Mouse (Mus musculus): ENCODE results near the gene Cd3d. TPM values are rescaled to one million over a fixed set of nuclear protein-coding genes. Genes with fewer than 3 reads are reported as not detected.

The Cd3d gene
- total and polyA plus RNA-seq, 2 experiments, result 0.09 to 0.37 TPM

DNA sequence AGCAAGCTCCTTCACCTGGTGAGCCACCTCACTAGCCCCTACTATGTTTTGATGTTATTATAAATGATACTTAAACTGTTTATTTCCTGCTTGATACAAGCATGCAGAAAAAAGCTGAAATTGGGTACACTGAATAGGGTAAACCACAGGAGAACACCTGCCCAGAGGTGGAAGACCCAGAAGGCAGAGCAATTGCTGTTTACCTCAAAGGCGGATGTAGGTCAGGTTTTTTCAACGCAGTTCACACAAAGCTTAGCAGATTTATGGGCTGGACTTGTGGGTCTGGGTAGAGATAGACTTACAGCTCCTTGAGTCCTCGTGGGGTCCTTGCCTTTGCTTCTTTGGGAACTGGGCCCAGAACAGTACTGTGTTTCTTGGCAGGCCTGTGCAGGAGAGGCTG is 34.3 kb downstream of the Cd3d start:
- Histone ChIP-seq H3K4me1 (ENCODE audit: control insufficient read depth, insufficient read depth, low read length) (no peaks in the 10 kb centered on the region), H3K9ac (ENCODE audit: low read depth, low read length) (no peak overlapping the region), H3K4me3 (ENCODE audit: insufficient read depth, low read depth, low read length) (no peak overlapping the region), H3K79me2 (ENCODE audit: control insufficient read depth, insufficient read depth, low read length) (no peaks in the 10 kb centered on the region), H3K27ac (replicated peaks; ENCODE audit: insufficient read depth, low read depth, low read length) (no peak overlapping the region), H3K27me3 (ENCODE audit: control insufficient read depth, insufficient read depth, low read length) (no peaks in the 10 kb centered on the region), H3K36me3 (ENCODE audit: control insufficient read depth, insufficient read depth, low read length) (no peaks in the 10 kb centered on the region)
- WGBS, result 75% methylated on average over 3 of the region's 3 CpGs
- TF ChIP-seq CTCF (IDR thresholded peaks at IDR 0.05; ENCODE audit: low read depth, low read length), result no peak
- TF ChIP-seq POLR2A (IDR thresholded peaks at IDR 0.05; ENCODE audit: extremely low read depth, insufficient read depth, low read length), result no peak
- no peak for DNase-seq (ENCODE audit: extremely low read depth, low read depth, low spot score)

DNA sequence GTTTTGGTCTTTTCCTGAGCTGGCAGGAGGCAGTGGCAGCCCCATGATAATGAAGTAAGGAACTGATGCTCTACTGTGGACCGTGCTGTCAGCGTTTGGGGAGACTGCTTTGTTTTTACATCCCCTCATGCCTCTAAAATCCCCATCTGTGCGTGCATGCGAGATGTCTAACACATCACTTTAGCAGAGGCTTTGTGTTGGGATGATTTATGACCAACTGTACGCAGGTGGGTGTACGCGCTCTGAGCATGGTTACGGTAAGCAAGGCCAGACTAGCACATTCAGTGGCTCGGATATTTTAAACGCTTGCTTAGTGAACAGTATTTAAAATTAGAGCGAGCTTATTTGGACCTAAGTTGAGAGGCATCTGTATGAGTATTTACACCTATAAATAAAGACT is 36.4 kb downstream of the Cd3d start:
- no peak for DNase-seq (ENCODE audit: extremely low read depth, low read depth, low spot score)
- TF ChIP-seq POLR2A (IDR thresholded peaks at IDR 0.05; ENCODE audit: extremely low read depth, insufficient read depth, low read length) (no peak), CTCF (IDR thresholded peaks at IDR 0.05; ENCODE audit: low read depth, low read length) (no peak)
- H3K4me1 ChIP-seq (ENCODE audit: control insufficient read depth, insufficient read depth, low read length), result no peaks in the 10 kb centered on the region
- H3K9ac ChIP-seq (ENCODE audit: low read depth, low read length), result no peak overlapping the region
- no peaks in the 10 kb centered on the region for H3K27me3 ChIP-seq (ENCODE audit: control insufficient read depth, insufficient read depth, low read length)
- no peaks in the 10 kb centered on the region for H3K79me2 ChIP-seq (ENCODE audit: control insufficient read depth, insufficient read depth, low read length)
- 87% methylated on average over 11 of the region's 11 CpGs for WGBS
- no peaks in the 10 kb centered on the region for H3K36me3 ChIP-seq (ENCODE audit: control insufficient read depth, insufficient read depth, low read length)
- H3K4me3 ChIP-seq (ENCODE audit: insufficient read depth, low read depth, low read length), result no peak overlapping the region
- H3K27ac ChIP-seq (replicated peaks; ENCODE audit: insufficient read depth, low read depth, low read length), result no peak overlapping the region

DNA sequence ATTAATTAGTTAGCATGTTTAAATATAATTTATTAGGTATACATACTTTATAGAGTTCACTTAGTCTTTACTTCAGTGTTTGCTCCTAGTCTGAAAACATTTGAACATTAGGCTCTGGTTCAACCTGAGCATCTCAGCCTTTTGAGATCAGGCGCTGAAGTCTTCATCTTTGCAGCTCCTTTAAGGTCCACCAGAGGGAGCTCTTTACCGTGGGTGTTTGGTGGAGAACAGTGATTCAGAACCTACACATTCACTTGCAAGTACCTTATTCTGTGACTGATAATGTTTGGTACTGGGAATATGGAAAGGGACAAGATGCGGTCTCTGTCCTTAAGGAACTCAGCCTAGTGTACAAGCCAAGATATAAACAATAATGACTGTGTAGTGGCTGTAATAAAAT is 41.2 kb downstream of the Cd3d start:
- no peaks in the 10 kb centered on the region; the same call in 1 of the 2 replicates for H3K4me1 ChIP-seq (ENCODE audit: control insufficient read depth, insufficient read depth, low read length)
- H3K79me2 ChIP-seq (ENCODE audit: control insufficient read depth, insufficient read depth, low read length), result no peaks in the 10 kb centered on the region
- no peaks in the 10 kb centered on the region for H3K36me3 ChIP-seq (ENCODE audit: control insufficient read depth, insufficient read depth, low read length)
- H3K9ac ChIP-seq (ENCODE audit: low read depth, low read length), result no peak overlapping the region
- peak; percentile 69 for DNase-seq (ENCODE audit: extremely low read depth, low read depth, low spot score)
- TF ChIP-seq POLR2A (IDR thresholded peaks at IDR 0.05; ENCODE audit: extremely low read depth, insufficient read depth, low read length) (no peak), CTCF (IDR thresholded peaks at IDR 0.05; ENCODE audit: low read depth, low read length) (peak; percentile 53)
- no peaks in the 10 kb centered on the region for H3K27me3 ChIP-seq (ENCODE audit: control insufficient read depth, insufficient read depth, low read length)
- no peak overlapping the region for H3K27ac ChIP-seq (replicated peaks; ENCODE audit: insufficient read depth, low read depth, low read length)
- H3K4me3 ChIP-seq (ENCODE audit: insufficient read depth, low read depth, low read length), result no peak overlapping the region
- 9% methylated on average over 3 of the region's 3 CpGs for WGBS

DNA sequence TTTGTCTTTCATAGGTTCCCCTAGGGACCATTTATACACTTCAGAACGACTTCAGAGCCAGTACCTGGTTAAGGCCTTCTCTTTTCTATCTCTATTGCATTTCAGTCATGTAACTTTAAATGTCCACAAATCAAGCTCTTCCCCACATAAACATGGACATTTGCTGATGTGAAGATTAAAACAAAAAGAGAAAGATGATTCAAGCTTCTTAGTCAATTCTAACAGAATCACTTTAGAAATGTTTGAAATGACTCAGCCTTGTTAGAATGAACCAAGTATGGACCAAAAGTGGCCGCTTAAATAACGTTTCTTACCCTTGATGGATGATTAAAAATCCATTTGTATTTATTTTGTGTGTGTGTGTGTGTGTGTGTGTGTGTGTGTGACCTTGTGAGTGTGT is 42.1 kb downstream of the Cd3d start:
- no peaks in the 10 kb centered on the region for H3K27me3 ChIP-seq (ENCODE audit: control insufficient read depth, insufficient read depth, low read length)
- no peak for DNase-seq (ENCODE audit: extremely low read depth, low read depth, low spot score)
- H3K36me3 ChIP-seq (ENCODE audit: control insufficient read depth, insufficient read depth, low read length), result no peaks in the 10 kb centered on the region
- no peaks in the 10 kb centered on the region; the same call in 1 of the 2 replicates for H3K4me1 ChIP-seq (ENCODE audit: control insufficient read depth, insufficient read depth, low read length)
- H3K9ac ChIP-seq (ENCODE audit: low read depth, low read length), result no peak overlapping the region
- no peak overlapping the region for H3K27ac ChIP-seq (replicated peaks; ENCODE audit: insufficient read depth, low read depth, low read length)
- 66% methylated on average over 3 of the region's 3 CpGs for WGBS
- no peak for TF ChIP-seq POLR2A (IDR thresholded peaks at IDR 0.05; ENCODE audit: extremely low read depth, insufficient read depth, low read length)
- no peak for TF ChIP-seq CTCF (IDR thresholded peaks at IDR 0.05; ENCODE audit: low read depth, low read length)
- H3K4me3 ChIP-seq (ENCODE audit: insufficient read depth, low read depth, low read length), result no peak overlapping the region
- H3K79me2 ChIP-seq (ENCODE audit: control insufficient read depth, insufficient read depth, low read length), result no peaks in the 10 kb centered on the region

DNA sequence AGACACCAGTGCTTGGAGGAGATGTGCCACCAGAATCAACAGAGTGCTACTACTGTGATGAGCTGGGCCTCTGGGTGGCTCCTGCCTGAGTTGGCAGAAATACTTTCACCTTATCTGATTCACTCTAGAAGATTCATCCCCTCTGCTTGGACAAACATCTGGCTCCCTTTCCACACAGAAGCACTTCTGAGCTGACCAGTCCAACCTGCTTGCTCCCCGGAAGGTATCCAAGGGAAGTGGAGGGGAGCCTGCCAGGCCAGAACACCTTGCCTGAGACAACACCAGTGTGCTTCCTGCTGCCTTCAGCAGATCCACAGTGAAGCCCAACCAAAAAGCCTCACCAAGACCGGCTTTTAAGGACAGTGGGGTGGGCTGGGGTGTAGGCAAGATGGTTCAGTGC is 42.6 kb downstream of the Cd3d start:
- H3K4me1 ChIP-seq (ENCODE audit: control insufficient read depth, insufficient read depth, low read length), result no peaks in the 10 kb centered on the region; the same call in 1 of the 2 replicates
- no peaks in the 10 kb centered on the region for H3K36me3 ChIP-seq (ENCODE audit: control insufficient read depth, insufficient read depth, low read length)
- no peak overlapping the region for H3K4me3 ChIP-seq (ENCODE audit: insufficient read depth, low read depth, low read length)
- TF ChIP-seq POLR2A (IDR thresholded peaks at IDR 0.05; ENCODE audit: extremely low read depth, insufficient read depth, low read length), result no peak
- TF ChIP-seq CTCF (IDR thresholded peaks at IDR 0.05; ENCODE audit: low read depth, low read length), result no peak
- DNase-seq (ENCODE audit: extremely low read depth, low read depth, low spot score), result peak; percentile 12
- H3K27me3 ChIP-seq (ENCODE audit: control insufficient read depth, insufficient read depth, low read length), result no peaks in the 10 kb centered on the region
- H3K9ac ChIP-seq (ENCODE audit: low read depth, low read length), result no peak overlapping the region
- 80% methylated on average over 2 of the region's 2 CpGs for WGBS
- H3K27ac ChIP-seq (replicated peaks; ENCODE audit: insufficient read depth, low read depth, low read length), result no peak overlapping the region
- no peaks in the 10 kb centered on the region for H3K79me2 ChIP-seq (ENCODE audit: control insufficient read depth, insufficient read depth, low read length)

DNA sequence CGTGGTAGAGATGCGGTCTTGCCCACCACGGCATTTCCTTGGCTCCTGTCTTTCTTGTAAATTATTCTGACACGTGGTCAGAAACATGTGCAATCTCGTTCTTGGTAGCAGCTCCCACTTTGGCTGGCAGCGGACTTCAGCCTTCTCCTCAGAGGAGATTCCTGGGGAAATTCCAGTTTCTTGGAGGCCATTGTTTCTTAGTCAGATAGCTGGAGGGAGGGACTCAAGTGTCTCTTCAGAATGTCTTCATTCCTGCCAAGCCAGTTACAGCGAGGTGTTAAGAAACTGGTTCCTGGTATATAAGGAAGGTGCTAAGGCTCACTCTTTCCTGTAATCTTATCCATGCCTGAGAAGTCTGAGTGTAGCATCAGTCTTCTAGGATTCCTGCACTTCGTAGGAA is 45.8 kb downstream of the Cd3d start:
- no peak for TF ChIP-seq CTCF (IDR thresholded peaks at IDR 0.05; ENCODE audit: low read depth, low read length)
- no peak for TF ChIP-seq POLR2A (IDR thresholded peaks at IDR 0.05; ENCODE audit: extremely low read depth, insufficient read depth, low read length)
- no peaks in the 10 kb centered on the region for H3K79me2 ChIP-seq (ENCODE audit: control insufficient read depth, insufficient read depth, low read length)
- no peak overlapping the region for H3K4me3 ChIP-seq (ENCODE audit: insufficient read depth, low read depth, low read length)
- WGBS, result 85% methylated on average over 8 of the region's 8 CpGs
- no peak overlapping the region for H3K9ac ChIP-seq (ENCODE audit: low read depth, low read length)
- DNase-seq (ENCODE audit: extremely low read depth, low read depth, low spot score), result no peak
- H3K4me1 ChIP-seq (ENCODE audit: control insufficient read depth, insufficient read depth, low read length), result peaks cover 15% of the 10 kb centered on the region
- no peaks in the 10 kb centered on the region for H3K27me3 ChIP-seq (ENCODE audit: control insufficient read depth, insufficient read depth, low read length)
- H3K27ac ChIP-seq (replicated peaks; ENCODE audit: insufficient read depth, low read depth, low read length), result no peak overlapping the region
- no peaks in the 10 kb centered on the region for H3K36me3 ChIP-seq (ENCODE audit: control insufficient read depth, insufficient read depth, low read length)
